Mouse (Mus musculus) erythroblast, adult 5-6 weeks (primary cell): Measurements from ENCODE around the gene Ndufa3. TPM values are rescaled to one million over a fixed set of nuclear protein-coding genes. Genes with fewer than 3 reads are reported as not detected.

Experiments used
- ATAC-seq: replicated peaks from 2 replicates; pipeline ENCODE4 v1.8.0; 2016; ENCODE audit warnings: moderate number of reproducible peaks, mild to moderate bottlenecking, moderate TSS enrichment, inconsistent platforms; ENCODE audit not compliant: poor library complexity, low FRiP score, severe bottlenecking
- total RNA-seq, 2 experiments: library from RNA; stranded (forward) in 1 of 2; stranded (reverse) in 1 of 2; fragments of 150-400 nt in 1 of 2; fragments of 200-764, 138-1000 nt in 1 of 2; gene quantifications; 2 replicates each; pipeline versions ENCODE4 v1.2.3 to v1.2.4; 2015 to 2017; ENCODE audit warnings: low replicate concordance in 2 of 2

The Ndufa3 gene
- total RNA-seq, 2 experiments from 2014 or later: 54.0 to 136 TPM

- no peak for ATAC-seq
These were observed 47.5 kb downstream of the Ndufa3 start for GRCm38 (mm10) chr7:3664524-3665214.

- ATAC-seq: peak; percentile 94
These were observed 48.3 kb downstream of the Ndufa3 start, which contains the start of gene Leng1 for GRCm38 (mm10) chr7:3665215-3666114. Leng1 (minus strand) TSS chr7:3665840.

GRCm38 (mm10) chr7:3666921-3667391 lies 49.8 kb downstream of the Ndufa3 start:
- ATAC-seq: no peak

Other genes with a start within 250 kb of the Ndufa3 start
- gene Cacng8, start 226.7 kb upstream of the Ndufa3 start, total RNA-seq (2015; ENCODE audit: low replicate concordance): not detected in 2 replicates
- not detected in 2 replicates for gene Cacng8, start 226.7 kb upstream of the Ndufa3 start, total RNA-seq (2017; ENCODE audit: low replicate concordance)
- gene Cacng6, start 193.2 kb upstream of the Ndufa3 start, total RNA-seq (2015; ENCODE audit: low replicate concordance): not detected in 2 replicates
- not detected in 2 replicates for gene Cacng6, start 193.2 kb upstream of the Ndufa3 start, total RNA-seq (2017; ENCODE audit: low replicate concordance)
- gene Tarm1, start 114.7 kb upstream of the Ndufa3 start, total RNA-seq (2015; ENCODE audit: low replicate concordance): 0.63 TPM in 1 of 2 replicates, not detected in the other
- 0.34 and 1.8 TPM in 2 replicates for gene Tarm1, start 114.7 kb upstream of the Ndufa3 start, total RNA-seq (2017; ENCODE audit: low replicate concordance)
- gene Oscar, start 1.2 kb upstream of the Ndufa3 start, total RNA-seq (2015; ENCODE audit: low replicate concordance): not detected in 2 replicates
- gene Oscar, start 1.2 kb upstream of the Ndufa3 start, total RNA-seq (2017; ENCODE audit: low replicate concordance): not detected in 2 replicates
- 4.2 and 4.6 TPM in 2 replicates for gene Tfpt, start 12.6 kb downstream of the Ndufa3 start, total RNA-seq (2015; ENCODE audit: low replicate concordance)
- 15.4 and 15.5 TPM in 2 replicates for gene Tfpt, start 12.6 kb downstream of the Ndufa3 start, total RNA-seq (2017; ENCODE audit: low replicate concordance)
- 8.8 and 10.4 TPM in 2 replicates for gene Prpf31, start 12.6 kb downstream of the Ndufa3 start, total RNA-seq (2015; ENCODE audit: low replicate concordance)
- gene Prpf31, start 12.6 kb downstream of the Ndufa3 start, total RNA-seq (2017; ENCODE audit: low replicate concordance): 9.5 and 16.4 TPM in 2 replicates
- gene Cnot3, start 27.9 kb downstream of the Ndufa3 start, total RNA-seq (2015; ENCODE audit: low replicate concordance): 80.9 and 94.9 TPM in 2 replicates
- gene Cnot3, start 27.9 kb downstream of the Ndufa3 start, total RNA-seq (2017; ENCODE audit: low replicate concordance): 15.2 and 20.4 TPM in 2 replicates
- gene Leng1, start 48.5 kb downstream of the Ndufa3 start, total RNA-seq (2015; ENCODE audit: low replicate concordance): 1.5 and 5.0 TPM in 2 replicates
- gene Leng1, start 48.5 kb downstream of the Ndufa3 start, total RNA-seq (2017; ENCODE audit: low replicate concordance): 1.7 and 2.6 TPM in 2 replicates
- gene Tmc4, start 60.2 kb downstream of the Ndufa3 start, total RNA-seq (2015; ENCODE audit: low replicate concordance): 0.63 TPM in 1 of 2 replicates, not detected in the other
- gene Tmc4, start 60.2 kb downstream of the Ndufa3 start, total RNA-seq (2017; ENCODE audit: low replicate concordance): 2.1 and 3.6 TPM in 2 replicates
- gene Tsen34, start 75.5 kb downstream of the Ndufa3 start, total RNA-seq (2015; ENCODE audit: low replicate concordance): 1.2 and 7.9 TPM in 2 replicates
- gene Tsen34, start 75.5 kb downstream of the Ndufa3 start, total RNA-seq (2017; ENCODE audit: low replicate concordance): 1.3 and 3.2 TPM in 2 replicates
- 22.8 and 27.7 TPM in 2 replicates for gene Mboat7, start 76.2 kb downstream of the Ndufa3 start, total RNA-seq (2015; ENCODE audit: low replicate concordance)
- gene Mboat7, start 76.2 kb downstream of the Ndufa3 start, total RNA-seq (2017; ENCODE audit: low replicate concordance): 6.1 and 8.4 TPM in 2 replicates
- 418 and 419 TPM in 2 replicates for gene Rps9, start 86.6 kb downstream of the Ndufa3 start, total RNA-seq (2015; ENCODE audit: low replicate concordance)
- gene Rps9, start 86.6 kb downstream of the Ndufa3 start, total RNA-seq (2017; ENCODE audit: low replicate concordance): 230 and 442 TPM in 2 replicates
- gene Pirb, start 103.0 kb downstream of the Ndufa3 start, total RNA-seq (2015; ENCODE audit: low replicate concordance): 44.4 and 48.7 TPM in 2 replicates
- gene Pirb, start 103.0 kb downstream of the Ndufa3 start, total RNA-seq (2017; ENCODE audit: low replicate concordance): 10.7 and 16.3 TPM in 2 replicates
- gene Gm15448, start 208.3 kb downstream of the Ndufa3 start, total RNA-seq (2015; ENCODE audit: low replicate concordance): 2.1 TPM in 1 of 2 replicates, not detected in the other
- gene Gm15448, start 208.3 kb downstream of the Ndufa3 start, total RNA-seq (2017; ENCODE audit: low replicate concordance): 1.6 and 3.8 TPM in 2 replicates
- gene Pira2, start 227.7 kb downstream of the Ndufa3 start, total RNA-seq (2015; ENCODE audit: low replicate concordance): 11.3 and 12.5 TPM in 2 replicates
- 7.4 and 7.9 TPM in 2 replicates for gene Pira2, start 227.7 kb downstream of the Ndufa3 start, total RNA-seq (2017; ENCODE audit: low replicate concordance)